In the genomic region with DNA sequence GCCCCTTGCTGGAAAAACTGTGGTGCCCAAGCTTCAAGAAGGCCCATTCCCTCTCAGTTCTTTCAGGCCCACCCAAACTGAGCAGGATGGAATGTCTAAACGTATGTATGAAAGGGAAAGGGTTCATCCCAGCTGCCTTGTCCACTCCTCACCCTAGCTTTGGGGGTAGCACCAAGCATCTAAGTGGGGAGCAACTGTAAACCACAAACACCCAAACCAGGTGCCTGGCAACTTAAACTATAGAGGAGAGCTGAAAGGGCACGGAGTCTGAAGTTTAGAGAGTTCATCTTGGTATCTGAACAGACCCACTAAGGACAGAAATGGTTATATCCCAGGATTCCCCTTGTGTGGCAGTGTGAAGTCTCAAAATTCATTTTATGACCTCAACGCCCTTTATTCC, we compare ENCODE assay signal across 8 mouse cellular contexts.
A peak's percentile ranks its signal among the peaks of the same experiment; 100 is the strongest.
DNase-seq lines count a peak whose midpoint lies in the region; ATAC-seq and TF ChIP-seq lines count a peak whose summit lies in the region.

No protein-coding gene starts in this region.

- no peak for DNase-seq in left cerebral cortex, adult 2 months (ENCODE audit: extremely low spot score in 1 of 2, low spot score in 2 of 2)
- DNase-seq in left cerebral cortex, adult 11 months (ENCODE audit: low spot score): no peak
- DNase-seq in liver, embryonic 11.5 days (ENCODE audit: low spot score): no peak
- DNase-seq in thymus, adult 2 months: peak; percentile 40
- DNase-seq in ovary, postnatal 14 days (ENCODE audit: low spot score): no peak
- no peak for DNase-seq in natural killer cell, adult 2 months (ENCODE audit: low spot score in 2 of 2)

- no peak for ATAC-seq in forebrain, embryonic 15.5 days (replicated peaks)
- no peak for ATAC-seq in liver, embryonic 11.5 days (replicated peaks; ENCODE audit: low FRiP score)
- ATAC-seq in monocyte, adult 5-6 weeks (replicated peaks; ENCODE audit: insufficient number of reproducible peaks, low FRiP score, low TSS enrichment, poor library complexity, severe bottlenecking): no peak

- H3K9me3 ChIP-seq in forebrain, embryonic 15.5 days: no peaks in the 10 kb centered on the region
- no peaks in the 10 kb centered on the region for H3K9me3 ChIP-seq in liver, embryonic 11.5 days (ENCODE audit: control insufficient read depth, low read length)

- H3K27ac ChIP-seq in left cerebral cortex, adult 2 months: peak overlapping the region; percentile 92
- H3K27ac ChIP-seq in forebrain, embryonic 15.5 days (replicated peaks): peak overlapping the region; percentile 98
- H3K27ac ChIP-seq in liver, embryonic 11.5 days (ENCODE audit: low read depth, low read length): peak overlapping the region; percentile 98; the same call in 1 of the 2 replicates
- peak overlapping the region; percentile 96 for H3K27ac ChIP-seq in thymus, adult 2 months (ENCODE audit: control insufficient read depth, insufficient read depth, low read length)

- no peaks in the 10 kb centered on the region for H3K36me3 ChIP-seq in forebrain, embryonic 15.5 days
- H3K36me3 ChIP-seq in liver, embryonic 11.5 days (ENCODE audit: control insufficient read depth, insufficient read depth, low read length): no peaks in the 10 kb centered on the region
- H3K36me3 ChIP-seq in thymus, adult 2 months (ENCODE audit: control insufficient read depth, insufficient read depth, low read length): no peaks in the 10 kb centered on the region

- peak overlapping the region; percentile 26 for H3K9ac ChIP-seq in forebrain, embryonic 15.5 days (replicated peaks)
- peak overlapping the region; percentile 85; the same call in 1 of the 2 replicates for H3K9ac ChIP-seq in liver, embryonic 11.5 days (ENCODE audit: low read depth, low read length)

- WGBS in forebrain, embryonic 15.5 days: 23% methylated on average over 3 of the region's 3 CpGs
- 42% methylated on average over 3 of the region's 3 CpGs for WGBS in liver, embryonic 11.5 days
- 5% methylated on average over 3 of the region's 3 CpGs for WGBS in thymus, adult 2 months

- peak overlapping the region; percentile 68 for H3K4me2 ChIP-seq in forebrain, embryonic 15.5 days (replicated peaks)
- H3K4me2 ChIP-seq in liver, embryonic 11.5 days: peak overlapping the region; percentile 71

- H3K4me1 ChIP-seq in forebrain, embryonic 15.5 days: peaks cover 84% of the 10 kb centered on the region
- H3K4me1 ChIP-seq in liver, embryonic 11.5 days (replicated peaks; ENCODE audit: control insufficient read depth, insufficient read depth, low read length): peaks cover 17% of the 10 kb centered on the region
- peaks cover 21% of the 10 kb centered on the region for H3K4me1 ChIP-seq in thymus, adult 2 months (replicated peaks; ENCODE audit: control insufficient read depth, insufficient read depth, low read length)

- H3K4me3 ChIP-seq in left cerebral cortex, adult 2 months: peak overlapping the region; percentile 52
- H3K4me3 ChIP-seq in forebrain, embryonic 15.5 days: peak overlapping the region; percentile 37; the same call in 1 of the 2 replicates
- H3K4me3 ChIP-seq in liver, embryonic 11.5 days (ENCODE audit: low read depth, low read length): peak overlapping the region; percentile 52; the same call in 1 of the 2 replicates
- peak overlapping the region; percentile 56; the same call in 1 of the 2 replicates for H3K4me3 ChIP-seq in thymus, adult 2 months (ENCODE audit: control insufficient read depth, insufficient read depth, low read length)

- intact Hi-C loops in left cerebral cortex, adult 2 months (cut with DNase I): loop anchor here (2.0 to 5.0 kb wide), 3 partner anchors 61 to 403 kb away; no protein-coding TSS in a partner anchor

- H3K27me3 ChIP-seq in forebrain, embryonic 15.5 days: no peaks in the 10 kb centered on the region
- H3K27me3 ChIP-seq in liver, embryonic 11.5 days (replicated peaks; ENCODE audit: control insufficient read depth, insufficient read depth, low read length): no peaks in the 10 kb centered on the region
- H3K27me3 ChIP-seq in thymus, adult 2 months (ENCODE audit: control insufficient read depth, insufficient read depth, low read length): no peaks in the 10 kb centered on the region

- TF ChIP-seq CTCF in left cerebral cortex, adult 2 months (IDR thresholded peaks at IDR 0.05): no peak
- no peak for TF ChIP-seq CTCF in thymus, adult 2 months (IDR thresholded peaks at IDR 0.05; ENCODE audit: borderline replicate concordance, control insufficient read depth, extremely low read depth, insufficient read depth, low read length, poor library complexity)

- TF ChIP-seq POLR2A in thymus, adult 2 months (IDR thresholded peaks at IDR 0.05; ENCODE audit: control insufficient read depth, extremely low read depth, insufficient read depth, low read length, poor library complexity): no peak
